Mouse (Mus musculus) heart, postnatal 0 days (tissue): ENCODE data around the gene Ccsap.

Experiments
- CTCF ChIP-seq: IDR thresholded peaks from 2 replicates; pipeline ENCODE4 v1.5.1; 2016; ENCODE audit warnings: antibody characterized with exemption, control low read depth, low read depth
- EP300 ChIP-seq: IDR thresholded peaks from 2 replicates; pipeline ENCODE4 v1.6.1; 2016; ENCODE audit warnings: antibody characterized with exemption, low read depth

DNA sequence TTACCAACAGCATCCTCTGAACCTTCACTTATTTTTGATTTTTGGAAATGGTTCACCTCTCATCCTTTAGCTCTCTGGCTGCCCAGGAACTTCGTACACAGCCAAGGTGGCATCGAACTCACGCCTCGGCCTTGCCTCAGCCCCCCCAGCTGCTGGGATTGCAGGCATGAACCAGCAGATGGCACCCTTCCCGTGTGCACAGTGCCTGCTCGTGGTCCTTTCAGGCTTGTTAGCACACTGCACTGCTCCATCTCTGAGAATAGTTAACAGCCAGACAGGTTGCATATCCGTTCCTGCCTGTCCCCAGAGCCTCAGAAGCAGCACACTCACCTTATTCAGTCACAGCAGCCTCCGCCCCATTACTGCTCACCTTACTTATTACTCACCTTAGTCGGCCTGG, 34.0 kb downstream of the Ccsap start:
- peak; percentile 50 for TF ChIP-seq CTCF
- no peak for TF ChIP-seq EP300
